Mouse (Mus musculus) forebrain, embryonic 10.5 days (tissue): ENCODE data around the gene Tdrd9. TPM values are rescaled to one million over a fixed set of nuclear protein-coding genes. Genes with fewer than 3 reads are reported as not detected.
A peak's percentile ranks its signal among the peaks of the same experiment; 100 is the strongest.

ENCODE experiments used
- DNase-seq: peaks from one replicate; pipeline ENCODE4 v3.0.0-alpha.2; 2017; ENCODE audit warnings: low spot score; ENCODE audit errors: extremely low spot score
- H3K27ac ChIP-seq: fragments of 300-500 bp; sonication (generic); 2 replicates; pipeline ENCODE4 v1.5.1; 2016; ENCODE audit warnings: mild to moderate bottlenecking
- H3K27me3 ChIP-seq: fragments of 300-500 bp; sonication (generic); 2 replicates; pipeline ENCODE4 v1.6.1; 2016; ENCODE audit warnings: mild to moderate bottlenecking; ENCODE audit not compliant: poor library complexity, severe bottlenecking
- H3K36me3 ChIP-seq: fragments of 300-500 bp; sonication (generic); replicated peaks from 2 replicates; pipeline ENCODE4 v1.6.1; 2016; ENCODE audit warnings: mild to moderate bottlenecking, moderate library complexity
- H3K4me1 ChIP-seq: fragments of 300-500 bp; sonication (generic); 2 replicates; pipeline ENCODE4 v1.6.1; 2016
- H3K4me3 ChIP-seq: fragments of 300-500 bp; sonication (generic); 2 replicates; pipeline ENCODE4 v1.5.1; 2016; ENCODE audit warnings: mild to moderate bottlenecking, moderate library complexity
- H3K9me3 ChIP-seq: fragments of 300-500 bp; sonication (generic); 2 replicates; pipeline ENCODE4 v1.6.1; 2016; ENCODE audit warnings: mild to moderate bottlenecking, moderate library complexity
- WGBS: fragments of 180-500 bp; shearing (Covaris S2); methylation state at CpG from one replicate; pipeline ENCODE4 v1.1.7; 2016; 5-methylcytosine and 5-hydroxymethylcytosine counted together
- polyA plus RNA-seq: library from polyadenylated mRNA; unstranded; fragments of >200 nt; fragmentation: Nextera tagmentation; extraction: Ambion mirVana; gene quantifications from 2 replicates; pipeline ENCODE4 v1.2.1, GENCODE M21; 2016

Tdrd9 gene
- polyA plus RNA-seq, 1 experiment from 2014 or later = 1.1 TPM

DNA sequence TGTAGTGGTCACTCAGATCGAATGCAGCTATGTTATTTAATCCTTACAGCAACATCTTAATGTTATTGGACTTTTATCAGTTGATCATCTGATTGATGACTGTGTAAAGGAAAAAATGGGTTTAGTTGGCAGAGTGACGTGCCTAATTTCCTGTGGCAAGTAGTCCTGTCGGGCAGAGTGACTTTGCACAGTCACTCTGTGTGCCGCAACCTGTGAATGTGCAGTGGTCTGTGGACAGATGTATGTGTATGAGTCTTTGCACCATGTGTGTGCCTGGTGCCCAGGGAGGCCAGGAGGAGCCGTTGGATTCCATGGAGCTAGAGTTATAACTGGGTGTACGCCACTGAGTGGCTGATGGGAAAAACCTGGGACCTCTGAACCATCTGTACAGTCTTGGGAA lies 3.2 kb downstream of the Tdrd9 start:
- H3K27me3 ChIP-seq = no peaks in the 10 kb centered on the region
- H3K9me3 ChIP-seq = no peaks in the 10 kb centered on the region
- no peak for DNase-seq
- no peaks in the 10 kb centered on the region for H3K4me1 ChIP-seq
- WGBS = 88% methylated on average over 6 of the region's 6 CpGs
- no peak overlapping the region for H3K27ac ChIP-seq
- no peak overlapping the region for H3K4me3 ChIP-seq
- H3K36me3 ChIP-seq = no peaks in the 10 kb centered on the region

DNA sequence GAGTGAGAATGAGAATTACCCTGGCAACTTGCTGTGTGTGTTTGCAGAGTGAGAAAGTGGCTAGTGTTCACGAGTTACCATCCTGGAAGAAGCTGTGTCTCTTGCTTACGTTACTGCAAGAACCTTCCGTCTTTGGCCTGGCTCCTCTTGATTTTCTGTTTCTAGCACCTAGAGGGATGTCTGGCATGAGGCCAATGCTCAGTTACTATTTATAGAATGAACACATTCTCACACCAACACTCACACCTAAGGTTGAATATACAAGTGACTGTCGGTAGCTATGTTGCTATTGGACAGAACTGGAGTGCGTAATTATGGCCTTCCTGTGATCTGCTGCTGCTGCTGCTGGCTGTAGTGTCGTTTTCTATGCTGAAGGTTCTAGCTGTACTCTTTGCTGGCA lies 5.8 kb downstream of the Tdrd9 start:
- Histone ChIP-seq H3K4me3 (no peak overlapping the region), H3K9me3 (no peaks in the 10 kb centered on the region), H3K4me1 (no peaks in the 10 kb centered on the region), H3K27ac (no peak overlapping the region), H3K36me3 (no peaks in the 10 kb centered on the region), H3K27me3 (no peaks in the 10 kb centered on the region)
- 75% methylated on average over 6 of the region's 6 CpGs for WGBS
- no peak for DNase-seq

DNA sequence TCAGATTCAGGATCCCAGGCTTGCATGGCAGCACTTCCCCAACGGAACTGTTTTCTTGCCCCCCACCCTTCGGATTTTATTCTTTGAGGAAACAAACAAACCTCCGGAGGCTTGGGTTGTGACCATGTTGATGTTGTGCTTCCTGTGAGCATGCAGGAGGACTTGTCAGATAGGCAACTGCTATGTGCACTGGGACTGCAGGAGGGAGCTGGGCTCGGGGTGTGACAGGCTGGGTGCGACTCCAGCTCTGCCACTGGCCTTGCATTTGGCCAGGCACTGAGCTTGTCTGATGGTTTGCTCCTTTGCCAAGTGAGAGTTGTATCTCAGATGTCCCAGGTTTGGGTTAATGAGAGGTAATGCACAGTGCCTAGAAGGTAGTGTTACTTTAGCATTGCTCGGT lies 6.9 kb downstream of the Tdrd9 start:
- no peaks in the 10 kb centered on the region for H3K4me1 ChIP-seq
- H3K9me3 ChIP-seq = no peaks in the 10 kb centered on the region
- WGBS = 82% methylated on average over 6 of the region's 6 CpGs
- no peak overlapping the region for H3K4me3 ChIP-seq
- no peak overlapping the region for H3K27ac ChIP-seq
- H3K27me3 ChIP-seq = no peaks in the 10 kb centered on the region
- no peak for DNase-seq
- no peaks in the 10 kb centered on the region for H3K36me3 ChIP-seq

- H3K27ac ChIP-seq = no peak within 1 kb of the TSS
- no peaks in the 10 kb centered on the region for H3K9me3 ChIP-seq
- H3K27me3 ChIP-seq = no peaks in the 10 kb centered on the region
- 82% methylated on average over 6 of the region's 6 CpGs for WGBS
- no peaks in the 10 kb centered on the region for H3K36me3 ChIP-seq
- DNase-seq = no peak
- H3K4me1 ChIP-seq = no peaks in the 10 kb centered on the region
- H3K4me3 ChIP-seq = no peak within 1 kb of the TSS
These were observed 9.6 kb downstream of the Tdrd9 start, which contains the start of gene Rd3l for GRCm38 (mm10) chr12:111980887-111981367. Gene Rd3l, minus strand, starts transcription at chr12:111981317.

DNA sequence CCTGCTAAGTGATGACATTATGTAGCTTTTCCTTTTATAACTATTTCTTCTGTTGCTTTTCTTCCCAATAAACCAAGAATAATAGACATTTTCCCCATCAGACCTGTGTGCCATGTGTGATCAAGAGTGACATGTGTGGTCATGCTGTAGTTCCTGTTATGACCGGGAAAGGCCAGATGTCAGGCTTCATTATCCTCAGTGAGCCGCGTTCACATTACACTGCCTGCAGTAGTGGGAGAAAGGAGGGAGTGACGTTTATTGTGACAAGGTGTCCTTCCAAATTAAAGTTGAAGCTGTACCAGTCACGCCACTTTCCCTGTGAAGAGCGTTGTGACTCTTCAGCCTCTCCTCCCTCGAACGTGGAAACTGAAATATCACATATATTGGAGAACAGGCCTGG lies 10.5 kb downstream of the Tdrd9 start:
- Histone ChIP-seq H3K27ac (no peak overlapping the region), H3K4me3 (no peak overlapping the region), H3K9me3 (no peaks in the 10 kb centered on the region), H3K36me3 (no peaks in the 10 kb centered on the region), H3K27me3 (no peaks in the 10 kb centered on the region), H3K4me1 (0 out of 2 replicates have a peak, but pooled peaks cover 2% of the 10 kb centered on the region)
- 86% methylated on average over 8 of the region's 8 CpGs for WGBS
- no peak for DNase-seq

- DNase-seq = no peak
- WGBS = 75% methylated on average over 2 of the region's 2 CpGs
- Histone ChIP-seq H3K27me3 (no peaks in the 10 kb centered on the region), H3K4me1 (0 out of 2 replicates have a peak, but pooled peaks cover 3% of the 10 kb centered on the region), H3K27ac (no peak overlapping the region), H3K4me3 (no peak overlapping the region), H3K9me3 (no peaks in the 10 kb centered on the region), H3K36me3 (no peaks in the 10 kb centered on the region)
These were observed 11.8 kb downstream of the Tdrd9 start for GRCm38 (mm10) chr12:111983165-111983564.

DNA sequence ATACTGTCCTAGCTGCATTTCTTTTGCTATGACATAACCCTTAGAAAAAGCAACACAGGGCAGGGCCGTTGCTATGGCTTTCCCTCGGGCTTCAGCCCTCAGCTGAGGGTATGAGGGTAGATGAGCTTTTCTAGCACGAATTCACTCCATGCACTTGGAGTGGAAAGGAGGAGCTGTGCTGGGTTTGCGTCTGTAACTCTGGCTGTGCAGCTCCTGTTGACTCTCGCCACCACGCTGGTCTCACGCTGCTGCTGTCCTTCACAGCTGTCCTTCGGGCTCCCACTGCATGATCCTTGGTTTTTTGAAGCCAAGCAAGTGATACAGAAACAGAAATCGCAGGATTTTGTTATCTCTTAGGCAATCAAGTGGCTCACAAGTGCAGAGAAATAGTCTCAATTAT lies 15.4 kb downstream of the Tdrd9 start:
- Histone ChIP-seq H3K4me3 (no peak overlapping the region), H3K9me3 (no peaks in the 10 kb centered on the region), H3K27me3 (no peaks in the 10 kb centered on the region), H3K4me1 (0 out of 2 replicates have a peak, but pooled peaks cover 3% of the 10 kb centered on the region), H3K27ac (no peak overlapping the region), H3K36me3 (no peaks in the 10 kb centered on the region)
- no peak for DNase-seq
- 65% methylated on average over 9 of the region's 9 CpGs for WGBS

- no peak for DNase-seq
- Histone ChIP-seq H3K27ac (no peak overlapping the region), H3K4me3 (no peak overlapping the region), H3K4me1 (no peaks in the 10 kb centered on the region), H3K27me3 (no peaks in the 10 kb centered on the region), H3K9me3 (peaks cover 4% of the 10 kb centered on the region; the same call in 1 of the 2 replicates), H3K36me3 (no peaks in the 10 kb centered on the region)
- 86% methylated on average over 5 of the region's 5 CpGs for WGBS
These were observed 21.3 kb downstream of the Tdrd9 start for GRCm38 (mm10) chr12:111992626-111993025.

DNA sequence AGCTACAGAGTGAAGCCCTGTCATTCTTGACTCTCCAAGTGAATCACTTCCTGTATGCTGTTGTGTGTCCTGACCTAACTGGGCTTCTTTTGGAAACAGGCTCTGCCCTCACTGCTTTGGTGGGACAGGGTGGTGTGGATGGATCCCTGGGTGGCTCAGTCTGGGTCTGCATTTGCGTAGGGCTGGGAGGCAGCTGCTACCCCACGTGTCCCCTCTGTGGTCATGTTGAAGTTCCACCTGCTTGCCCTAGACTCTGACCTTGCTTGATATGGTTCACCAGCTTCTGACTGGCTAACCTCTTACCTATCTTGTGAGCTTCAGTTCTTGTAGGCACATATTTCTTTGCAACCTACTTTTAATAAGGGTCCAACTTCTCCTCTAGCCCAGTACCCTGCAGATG lies 23.8 kb downstream of the Tdrd9 start:
- no peak for DNase-seq
- Histone ChIP-seq H3K4me1 (no peaks in the 10 kb centered on the region), H3K4me3 (no peak overlapping the region), H3K9me3 (peaks cover 4% of the 10 kb centered on the region; the same call in 1 of the 2 replicates), H3K36me3 (no peaks in the 10 kb centered on the region), H3K27ac (no peak overlapping the region), H3K27me3 (no peaks in the 10 kb centered on the region)
- WGBS = 94% methylated on average over 2 of the region's 2 CpGs

DNA sequence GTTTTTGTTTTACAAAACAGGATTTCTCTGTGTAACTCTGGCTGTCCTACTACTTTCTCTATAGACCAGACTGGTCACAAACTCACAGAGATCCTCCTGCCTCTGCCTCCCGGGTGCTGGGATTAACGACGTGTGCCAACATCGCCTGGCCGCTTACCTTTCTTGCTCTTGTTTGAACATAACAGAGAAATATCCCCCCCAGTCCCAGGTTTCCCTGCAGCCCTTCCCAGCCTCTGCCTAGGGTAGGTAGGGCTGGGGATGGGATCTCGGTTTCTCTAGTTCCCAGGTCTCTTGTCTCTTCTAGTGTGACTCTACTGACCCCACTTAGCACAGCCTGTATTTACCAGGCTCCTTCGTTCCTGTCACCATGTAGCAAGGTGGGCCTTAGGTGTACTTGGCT lies 28.4 kb downstream of the Tdrd9 start:
- no peak for DNase-seq
- 94% methylated on average over 7 of the region's 7 CpGs for WGBS
- no peaks in the 10 kb centered on the region for H3K4me1 ChIP-seq

GRCm38 (mm10) chr12:112001223-112001622 lies 29.9 kb downstream of the Tdrd9 start:
- Histone ChIP-seq H3K27ac (no peak overlapping the region), H3K27me3 (no peaks in the 10 kb centered on the region), H3K9me3 (no peaks in the 10 kb centered on the region), H3K4me1 (no peaks in the 10 kb centered on the region), H3K4me3 (no peak overlapping the region), H3K36me3 (no peaks in the 10 kb centered on the region)
- WGBS = 26% methylated on average over 8 of the region's 8 CpGs
- DNase-seq = peak; percentile 61

More for the DNA sequence above, 28.4 kb downstream of the Tdrd9 start:
- Histone ChIP-seq H3K27ac (no peak overlapping the region), H3K4me3 (no peak overlapping the region), H3K36me3 (no peaks in the 10 kb centered on the region), H3K27me3 (no peaks in the 10 kb centered on the region), H3K9me3 (peaks cover 4% of the 10 kb centered on the region; the same call in 1 of the 2 replicates)

DNA sequence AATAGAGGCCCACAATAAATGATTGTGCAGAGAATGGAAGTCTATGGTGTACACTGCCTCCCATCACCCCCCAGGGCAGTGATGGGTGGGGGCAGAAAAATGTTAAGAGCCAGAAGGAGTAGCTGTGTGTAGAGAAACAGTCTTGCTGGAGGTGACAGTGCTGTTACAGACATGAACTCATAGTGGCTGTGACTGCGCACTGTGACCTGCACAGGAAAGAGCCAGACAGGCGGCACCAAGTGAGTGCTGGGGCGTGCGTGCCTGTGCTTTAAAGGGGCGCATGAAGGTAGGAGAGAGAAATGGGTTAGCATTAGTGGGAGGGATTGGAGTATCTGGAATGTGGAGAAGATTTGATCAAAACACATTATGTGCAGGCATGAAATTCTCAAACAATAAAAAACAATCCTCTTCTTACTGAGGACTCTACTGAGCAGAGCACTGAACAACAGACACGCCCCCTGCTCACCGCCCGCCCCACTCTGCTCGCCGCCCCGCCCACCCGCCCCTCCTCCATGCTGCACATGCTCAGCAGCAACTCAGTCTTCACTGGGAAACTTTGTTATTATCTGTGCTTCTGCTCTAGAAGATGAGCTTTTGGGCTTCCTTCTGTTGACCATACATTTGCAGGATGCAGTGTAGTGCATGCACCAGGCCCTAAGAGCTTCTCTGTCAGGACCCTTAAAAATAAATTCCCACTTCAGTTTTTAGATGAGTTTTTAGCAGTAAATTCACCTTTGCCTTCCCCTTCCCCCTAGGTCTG lies 41.3 kb downstream of the Tdrd9 start:
- Histone ChIP-seq H3K27me3 (no peaks in the 10 kb centered on the region), H3K36me3 (no peaks in the 10 kb centered on the region), H3K4me3 (peak overlapping the region; percentile 42), H3K9me3 (no peaks in the 10 kb centered on the region), H3K4me1 (peaks cover 28% of the 10 kb centered on the region), H3K27ac (peak overlapping the region; percentile 89)
- 28% methylated on average over 12 of the region's 12 CpGs for WGBS
- DNase-seq = peak; percentile 83

DNA sequence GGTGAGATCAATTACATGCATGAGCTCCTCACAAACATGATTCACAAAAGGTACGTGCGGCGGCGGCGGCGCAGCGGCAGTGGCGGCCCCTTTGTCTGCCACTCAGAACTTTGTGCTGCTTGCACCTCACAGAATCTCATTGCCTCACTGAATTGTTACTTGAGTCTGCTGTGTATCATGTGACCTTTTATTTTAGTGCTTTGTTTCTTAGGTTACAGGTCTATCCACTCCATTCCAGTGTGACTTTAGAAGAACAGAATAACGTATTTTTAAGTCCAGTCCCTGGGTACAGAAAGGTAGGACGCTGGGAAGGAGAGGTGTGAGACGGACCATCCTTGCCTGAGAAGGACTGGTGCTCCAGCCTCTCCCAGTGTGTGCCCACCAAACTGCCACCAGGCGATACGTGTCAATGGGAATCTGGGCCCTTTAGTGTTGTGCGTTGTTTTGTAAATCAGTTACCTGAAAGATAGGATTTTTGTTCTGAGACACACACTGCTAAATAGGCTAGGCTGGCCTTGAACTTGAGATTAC lies 42.0 kb downstream of the Tdrd9 start:
- Histone ChIP-seq H3K36me3 (no peaks in the 10 kb centered on the region), H3K9me3 (no peaks in the 10 kb centered on the region), H3K27me3 (no peaks in the 10 kb centered on the region), H3K4me1 (peaks cover 26% of the 10 kb centered on the region), H3K4me3 (peak overlapping the region; percentile 42), H3K27ac (peak overlapping the region; percentile 89)
- WGBS = 13% methylated on average over 14 of the region's 14 CpGs
- DNase-seq = peak; percentile 75
